Mouse (Mus musculus) erythroblast, embryonic 14.5 days (primary cell): ENCODE measurements around the gene Bcl6b. TPM values are rescaled to one million over a fixed set of nuclear protein-coding genes. Genes with fewer than 3 reads are reported as not detected.

Source experiments
- H3K27me3 ChIP-seq: 2 replicates; pipeline ENCODE4 v1.6.1; 2012; ENCODE audit warnings: inconsistent platforms; ENCODE audit not compliant: control insufficient read depth
- H3K36me3 ChIP-seq: 2 replicates; pipeline ENCODE4 v1.6.1; 2012; ENCODE audit warnings: mild to moderate bottlenecking, inconsistent platforms; ENCODE audit not compliant: control insufficient read depth
- H3K4me1 ChIP-seq: 2 replicates; pipeline ENCODE4 v1.6.1; 2012; ENCODE audit warnings: inconsistent platforms; ENCODE audit not compliant: control insufficient read depth
- H3K4me3 ChIP-seq: replicated peaks from 2 replicates; pipeline ENCODE3; 2012; ENCODE audit warnings: moderate library complexity, mild to moderate bottlenecking, inconsistent platforms
- H3K9me3 ChIP-seq: 2 replicates; pipeline ENCODE4 v1.6.1; 2012; ENCODE audit warnings: low read length, inconsistent platforms, mixed read lengths; ENCODE audit not compliant: control insufficient read depth
- GATA1 ChIP-seq: IDR thresholded peaks from 2 replicates; pipeline ENCODE4 v1.6.1; 2012; ENCODE audit warnings: low read length, inconsistent platforms, mixed read lengths
- TAL1 ChIP-seq: IDR thresholded peaks from 3 replicates; pipeline ENCODE4 v1.6.1; 2012; ENCODE audit warnings: low read length, inconsistent platforms, mixed read lengths
- polyA plus RNA-seq: library from polyadenylated mRNA; stranded (reverse); fragments of >175 nt; gene quantifications from 2 replicates; pipeline ENCODE4 v1.2.3, GENCODE M21; 2012

Gene Bcl6b
- polyA plus RNA-seq, 1 experiment: 0.06 TPM

DNA sequence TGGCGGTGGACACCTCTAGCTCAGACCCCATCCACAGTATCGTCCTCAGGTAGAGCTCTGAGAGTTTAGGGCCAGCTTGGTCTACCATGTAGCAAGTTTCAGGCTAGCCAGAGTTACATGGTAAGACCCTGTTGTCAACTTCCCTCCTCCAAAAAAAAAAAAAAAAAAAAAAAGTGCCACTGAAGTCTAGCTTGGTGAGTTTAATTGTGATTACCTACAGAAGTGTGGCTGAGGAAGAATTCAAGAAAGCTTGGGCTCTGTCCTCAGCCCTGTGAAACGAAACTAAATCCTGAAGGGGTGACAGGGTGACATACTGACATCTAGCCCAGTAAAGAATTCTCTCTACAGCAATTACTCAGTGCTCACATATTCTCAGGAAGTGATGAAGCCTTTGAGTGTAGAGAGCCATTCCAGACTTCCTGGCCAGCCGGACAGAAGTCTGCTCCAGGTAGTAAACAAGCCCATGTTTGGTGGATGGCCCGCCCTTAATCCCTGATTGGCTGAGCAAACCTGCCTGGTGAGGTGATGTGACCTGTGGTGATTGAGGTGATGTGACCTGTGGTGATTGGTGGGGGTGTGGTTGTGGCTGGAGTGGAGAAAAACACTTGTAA lies 20.7 kb downstream of the Bcl6b start:
- TF ChIP-seq GATA1 (no peak), TAL1 (no peak)
- Histone ChIP-seq H3K36me3 (no peaks in the 10 kb centered on the region), H3K4me3 (no peak overlapping the region), H3K9me3 (no peaks in the 10 kb centered on the region), H3K27me3 (peaks cover 39% of the 10 kb centered on the region), H3K4me1 (no peaks in the 10 kb centered on the region)

DNA sequence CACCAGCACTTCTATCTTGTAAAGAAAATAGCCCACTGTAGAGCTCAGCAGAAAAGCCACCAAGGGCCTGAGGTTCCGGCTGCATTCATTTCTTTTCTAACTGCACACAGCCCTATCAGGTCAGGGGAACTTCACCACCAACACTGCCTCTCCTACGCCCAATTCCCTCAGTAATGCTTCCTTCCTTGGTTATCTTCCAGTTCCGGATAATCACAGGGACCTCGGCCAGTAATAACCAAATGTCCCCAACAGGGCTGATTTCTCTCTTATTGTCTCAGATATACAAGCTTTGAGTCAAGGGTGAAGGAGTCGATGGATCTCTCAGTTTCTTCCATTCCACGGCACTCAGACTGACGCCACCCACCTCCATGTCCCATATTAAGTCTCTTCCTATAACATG lies 22.3 kb downstream of the Bcl6b start:
- H3K9me3 ChIP-seq: no peaks in the 10 kb centered on the region
- no peaks in the 10 kb centered on the region; the same call in 1 of the 2 replicates for H3K4me1 ChIP-seq
- H3K4me3 ChIP-seq: no peak overlapping the region
- H3K27me3 ChIP-seq: peaks cover 26% of the 10 kb centered on the region
- no peaks in the 10 kb centered on the region for H3K36me3 ChIP-seq
- TF ChIP-seq GATA1 (no peak), TAL1 (no peak)

DNA sequence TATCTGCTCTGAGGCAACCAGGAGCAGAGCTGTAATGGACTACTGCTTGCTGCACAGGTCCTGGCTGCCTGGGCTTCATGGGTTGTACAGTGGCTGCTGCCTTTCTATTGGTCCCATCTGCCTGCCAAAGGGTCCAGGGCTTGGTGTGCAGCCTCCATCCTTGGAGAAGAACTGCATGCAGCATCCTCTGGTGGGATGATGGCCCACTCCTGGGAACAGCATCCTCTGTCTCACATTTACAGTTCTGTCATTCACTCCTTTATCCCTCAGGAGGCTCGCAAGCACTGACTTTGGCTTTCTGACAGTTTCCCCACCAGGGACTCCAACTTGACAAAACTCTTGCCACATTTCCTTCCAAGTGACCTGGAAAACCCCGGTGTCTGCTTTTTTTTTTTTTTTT lies 22.8 kb downstream of the Bcl6b start:
- H3K27me3 ChIP-seq: peaks cover 21% of the 10 kb centered on the region

DNA sequence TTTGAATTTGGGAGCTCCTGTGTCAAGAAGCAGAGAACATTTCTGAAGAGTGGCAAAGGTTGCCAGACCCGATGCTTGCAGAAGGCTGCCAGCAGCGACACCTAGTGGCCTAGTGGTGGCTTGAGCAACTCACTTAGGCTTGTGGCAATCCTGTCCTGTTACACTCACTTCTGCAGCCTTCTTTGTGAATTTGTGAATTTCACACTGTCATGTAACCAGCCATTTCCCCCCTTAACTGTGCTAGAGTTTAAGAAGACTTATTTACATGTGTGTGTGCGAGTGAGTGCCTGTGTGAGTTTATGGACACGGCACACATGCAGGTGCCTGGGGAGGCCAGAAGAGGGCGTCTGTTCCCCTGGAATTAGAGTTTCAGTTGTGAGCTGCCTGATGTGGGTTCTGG lies 27.9 kb downstream of the Bcl6b start:
- no peak for TF ChIP-seq TAL1
- TF ChIP-seq GATA1: no peak
- H3K4me1 ChIP-seq: peaks cover 3% of the 10 kb centered on the region; the same call in 1 of the 2 replicates
- no peaks in the 10 kb centered on the region for H3K36me3 ChIP-seq
- H3K9me3 ChIP-seq: no peaks in the 10 kb centered on the region
- peaks cover 10% of the 10 kb centered on the region for H3K27me3 ChIP-seq
- no peak overlapping the region for H3K4me3 ChIP-seq

More for the DNA sequence above, 22.8 kb downstream of the Bcl6b start:
- H3K4me1 ChIP-seq: peaks cover 2% of the 10 kb centered on the region; the same call in 1 of the 2 replicates
- H3K4me3 ChIP-seq: no peak overlapping the region
- TF ChIP-seq GATA1 (no peak), TAL1 (no peak)
- H3K36me3 ChIP-seq: no peaks in the 10 kb centered on the region
- H3K9me3 ChIP-seq: no peaks in the 10 kb centered on the region

DNA sequence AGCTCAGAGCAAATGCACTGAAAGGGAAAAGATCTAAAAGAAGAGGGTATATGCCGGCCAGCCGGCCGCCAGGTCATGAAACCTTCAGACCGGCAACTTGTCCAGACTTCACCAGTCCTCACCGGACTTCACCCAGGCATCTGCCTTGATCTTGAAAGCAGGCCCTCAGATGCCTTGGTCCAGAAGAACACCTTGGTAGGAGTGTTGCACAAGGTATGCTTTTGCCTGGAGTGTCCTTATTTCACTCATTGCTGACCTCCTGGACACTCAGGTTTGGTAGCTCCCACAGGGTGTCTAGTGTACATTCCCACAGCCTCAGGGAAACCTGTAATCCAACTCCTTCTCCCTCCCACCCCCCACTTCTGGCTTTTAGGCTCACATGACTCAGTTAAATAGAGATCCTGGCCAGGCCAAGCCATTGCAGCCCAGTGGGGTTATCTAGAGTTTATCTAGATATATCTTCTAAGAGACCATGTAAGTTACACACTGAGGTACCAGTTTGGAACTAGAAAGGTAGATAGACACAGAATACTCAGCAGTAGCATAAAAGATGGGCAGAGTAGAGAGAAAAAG lies 29.5 kb downstream of the Bcl6b start:
- no peak for TF ChIP-seq GATA1
- no peak for TF ChIP-seq TAL1
- Histone ChIP-seq H3K9me3 (0 out of 2 replicates have a peak, but pooled peaks cover 2% of the 10 kb centered on the region), H3K4me3 (no peak overlapping the region), H3K27me3 (peaks cover 5% of the 10 kb centered on the region), H3K36me3 (no peaks in the 10 kb centered on the region), H3K4me1 (peaks cover 3% of the 10 kb centered on the region; the same call in 1 of the 2 replicates)

DNA sequence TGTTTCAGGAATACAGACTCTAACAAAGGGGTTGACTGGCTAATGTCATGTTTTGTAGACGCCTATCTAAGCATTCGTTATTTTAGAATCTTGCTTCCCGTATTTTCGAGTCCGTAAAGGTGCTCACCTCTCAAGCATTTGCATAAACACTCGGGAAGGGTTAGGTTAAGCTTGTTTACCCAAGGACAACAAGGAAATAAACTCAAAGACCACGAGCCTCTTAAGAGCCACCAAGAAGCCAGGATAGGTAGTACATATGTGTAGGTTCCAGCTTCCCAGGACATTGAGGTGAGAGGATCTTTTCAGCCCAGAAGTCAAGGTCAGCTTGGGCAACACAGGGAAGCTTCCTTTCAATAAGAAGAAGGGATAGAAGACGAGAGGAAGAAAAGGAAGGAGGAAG lies 30.5 kb downstream of the Bcl6b start:
- Histone ChIP-seq H3K9me3 (0 out of 2 replicates have a peak, but pooled peaks cover 2% of the 10 kb centered on the region), H3K4me1 (peaks cover 3% of the 10 kb centered on the region; the same call in 1 of the 2 replicates), H3K4me3 (no peak overlapping the region), H3K27me3 (peaks cover 3% of the 10 kb centered on the region), H3K36me3 (no peaks in the 10 kb centered on the region)
- TF ChIP-seq GATA1: no peak
- no peak for TF ChIP-seq TAL1

DNA sequence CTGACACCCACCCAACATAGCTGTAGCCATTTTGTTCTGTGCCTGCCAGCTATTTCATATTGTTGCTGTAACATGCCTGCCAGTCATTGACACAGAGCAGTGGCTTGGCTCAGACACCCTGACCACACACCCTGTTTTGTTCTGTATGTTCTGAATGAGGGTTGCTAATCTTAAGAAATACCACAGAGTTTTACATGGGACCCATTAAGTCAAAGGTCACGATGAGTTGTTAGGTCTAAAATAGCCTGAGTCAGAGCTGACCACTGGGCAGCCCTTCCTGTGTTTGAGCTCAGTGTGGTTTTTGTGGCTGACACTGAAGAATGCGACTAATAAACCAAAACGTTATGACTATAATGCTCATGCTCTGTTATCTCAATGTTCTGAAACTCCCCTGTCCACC lies 31.3 kb downstream of the Bcl6b start:
- Histone ChIP-seq H3K4me1 (peaks cover 3% of the 10 kb centered on the region; the same call in 1 of the 2 replicates), H3K36me3 (no peaks in the 10 kb centered on the region), H3K4me3 (no peak overlapping the region), H3K9me3 (0 out of 2 replicates have a peak, but pooled peaks cover 2% of the 10 kb centered on the region), H3K27me3 (peaks cover 3% of the 10 kb centered on the region)
- TF ChIP-seq TAL1 (no peak), GATA1 (no peak)

DNA sequence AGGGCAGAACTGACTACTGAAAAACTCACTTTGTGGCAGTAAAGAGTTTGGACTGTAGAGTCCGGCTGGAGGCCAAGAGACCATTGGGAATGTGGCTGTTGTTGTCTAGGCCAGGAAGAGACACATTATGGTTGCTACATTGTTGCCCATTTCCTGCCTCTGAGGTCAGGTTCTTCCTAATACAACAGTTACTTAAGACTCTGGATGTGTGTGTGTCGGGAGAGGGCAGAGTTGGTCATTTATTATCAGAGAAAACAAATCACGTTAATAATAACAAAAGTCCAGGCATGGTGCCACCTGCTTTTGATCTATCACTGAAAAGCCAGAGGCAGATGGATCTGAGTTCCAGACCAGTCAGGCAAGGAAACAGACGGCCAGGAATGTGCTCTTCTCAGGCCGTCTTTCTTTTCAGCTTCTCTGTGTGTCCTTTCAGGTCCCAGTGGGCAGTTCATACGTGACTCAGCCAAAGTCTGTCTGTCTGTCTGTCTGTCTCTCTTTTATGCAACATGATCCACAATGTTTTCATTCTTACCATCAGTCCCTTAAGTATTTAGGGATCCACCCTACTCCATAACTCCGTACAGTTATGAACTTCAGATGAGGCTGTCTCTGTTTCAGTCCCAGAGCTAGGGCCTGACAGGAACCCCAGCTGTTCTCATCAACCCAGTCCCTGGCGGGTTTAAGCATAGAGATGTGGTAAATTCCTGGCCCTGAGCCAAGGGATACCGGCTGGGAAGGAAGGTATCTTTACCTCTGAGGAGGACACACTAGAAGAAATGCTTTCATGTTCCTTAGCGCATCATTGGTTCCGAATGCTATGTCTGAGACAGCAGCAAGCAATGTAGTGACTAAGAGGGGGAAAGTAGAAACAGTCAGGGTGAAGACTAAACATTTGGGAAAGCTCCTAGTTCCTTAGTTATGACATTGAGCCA lies 36.0 kb downstream of the Bcl6b start:
- no peak for TF ChIP-seq GATA1
- no peak for TF ChIP-seq TAL1
- no peak overlapping the region for H3K4me3 ChIP-seq
- H3K9me3 ChIP-seq: 0 out of 2 replicates have a peak, but pooled peaks cover 2% of the 10 kb centered on the region
- H3K36me3 ChIP-seq: no peaks in the 10 kb centered on the region
- H3K27me3 ChIP-seq: no peaks in the 10 kb centered on the region
- no peaks in the 10 kb centered on the region for H3K4me1 ChIP-seq

DNA sequence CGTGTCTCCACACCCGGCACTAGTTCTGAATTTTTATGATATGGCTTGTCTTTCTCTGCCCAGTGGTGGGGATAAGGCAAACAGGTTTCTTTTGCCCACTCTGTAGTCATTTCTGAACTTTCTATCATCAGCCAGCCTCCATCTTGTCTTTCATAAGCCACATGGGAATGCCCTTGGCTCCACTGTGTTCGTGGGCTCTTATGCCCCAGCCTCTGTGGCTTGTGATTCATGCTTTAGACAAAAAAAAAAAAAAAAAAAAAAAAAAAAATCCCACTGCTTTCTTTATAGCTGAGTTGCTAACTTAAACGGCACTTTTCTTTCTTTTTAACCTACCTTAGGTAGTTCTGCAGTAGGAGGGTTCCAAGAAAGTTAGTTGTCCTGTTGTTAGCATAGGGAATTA lies 37.4 kb downstream of the Bcl6b start:
- no peak for TF ChIP-seq TAL1
- no peak for TF ChIP-seq GATA1
- no peak overlapping the region for H3K4me3 ChIP-seq
- H3K36me3 ChIP-seq: no peaks in the 10 kb centered on the region
- no peaks in the 10 kb centered on the region for H3K4me1 ChIP-seq
- no peaks in the 10 kb centered on the region for H3K27me3 ChIP-seq
- H3K9me3 ChIP-seq: 0 out of 2 replicates have a peak, but pooled peaks cover 2% of the 10 kb centered on the region
